In the genomic region with DNA sequence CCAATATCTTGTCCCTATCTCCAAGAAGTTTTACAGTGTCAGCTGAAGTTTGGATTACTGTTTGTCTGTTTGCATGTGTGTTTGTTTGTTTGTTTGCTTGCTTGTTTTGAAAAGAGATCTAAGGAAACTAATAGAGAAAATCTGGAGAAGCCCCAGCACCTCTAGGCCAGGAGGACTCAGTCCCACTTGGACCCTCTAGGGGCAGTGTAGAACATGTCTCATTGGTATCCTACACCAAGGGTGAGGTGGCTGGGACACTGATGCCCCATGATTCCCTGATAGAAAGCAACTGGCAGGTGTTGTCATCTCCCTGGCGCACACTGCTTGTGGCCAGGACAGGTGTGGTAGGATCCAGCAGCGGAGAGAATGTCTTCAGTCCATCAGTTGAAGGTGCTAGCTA, we compare ENCODE assay signal across 12 mouse cellular contexts.
A peak's percentile ranks its signal among the peaks of the same experiment; 100 is the strongest.
DNase-seq lines count a peak whose midpoint lies in the region; ATAC-seq and TF ChIP-seq lines count a peak whose summit lies in the region.
"Had no signal": no experiment of that assay in that cellular context is flagged by ENCODE, and none has a peak within 500 bp of the region (broad histone marks: within the 10 kb centered on the region; RNA-seq: fewer than 3 reads in every experiment).

No protein-coding gene starts in this region.

- peaks cover 2% of the 10 kb centered on the region; the same call in 1 of the 2 replicates for H3K27me3 ChIP-seq in kidney, postnatal 0 days (ENCODE audit: insufficient read depth, low read length)
- peaks cover 8% of the 10 kb centered on the region; the same call in 1 of the 2 replicates for H3K27me3 ChIP-seq in hindbrain, embryonic 14.5 days (ENCODE audit: control insufficient read depth, insufficient read depth, low read length)

- WGBS in kidney, postnatal 0 days = 80% methylated on average over 2 of the region's 2 CpGs
- 68% methylated on average over 2 of the region's 2 CpGs for WGBS in hindbrain, embryonic 14.5 days

- no peak for ATAC-seq in kidney, postnatal 0 days (replicated peaks; ENCODE audit: low FRiP score, low read depth)
- no peak for ATAC-seq in hindbrain, embryonic 14.5 days (ENCODE audit: low FRiP score)

- H3K36me3 ChIP-seq in kidney, postnatal 0 days (ENCODE audit: insufficient read depth, low read length) = no peaks in the 10 kb centered on the region
- no peaks in the 10 kb centered on the region for H3K36me3 ChIP-seq in hindbrain, embryonic 14.5 days (replicated peaks; ENCODE audit: control insufficient read depth, insufficient read depth)
- H3K36me3 ChIP-seq: limb, embryonic 15.5 days had no signal

- no peak for DNase-seq in kidney, postnatal 0 days (ENCODE audit: low spot score)
- no peak for DNase-seq in kidney, adult 18-20 months
- DNase-seq in 3T3-L1 (ENCODE audit: low read depth, low spot score) = peak; percentile 41
- peak; percentile 39 for DNase-seq in CD4-positive, CD25-positive, alpha-beta regulatory T cell, adult 2 months (ENCODE audit: low read depth, low spot score)
- no peak for DNase-seq in yolk sac, embryonic 10.5 days (ENCODE audit: low spot score)
- DNase-seq in hindbrain, embryonic 14.5 days (ENCODE audit: low spot score) = no peak
- DNase-seq: adrenal gland, postnatal 36 days; right cerebral cortex, adult 18-20 months had no signal

- H3K4me2 ChIP-seq in kidney, postnatal 0 days (ENCODE audit: low read length) = no peak overlapping the region
- no peak overlapping the region for H3K4me2 ChIP-seq in hindbrain, embryonic 14.5 days (replicated peaks)
- H3K4me2 ChIP-seq: heart, embryonic 11.5 days; limb, embryonic 15.5 days had no signal

- TF ChIP-seq CTCF in kidney, postnatal 0 days (IDR thresholded peaks at IDR 0.05; ENCODE audit: low read depth) = peak; percentile 51; the same call in 1 of the 2 replicates
- TF ChIP-seq CTCF in cortical plate, adult 2 months (IDR thresholded peaks at IDR 0.05; ENCODE audit: extremely low read depth, insufficient read depth, low read length) = peak; percentile 20; the same call in 1 of the 2 replicates

- H3K4me1 ChIP-seq in kidney, postnatal 0 days (replicated peaks; ENCODE audit: insufficient read depth, low read length) = peaks cover 5% of the 10 kb centered on the region
- no peaks in the 10 kb centered on the region; the same call in 1 of the 2 replicates for H3K4me1 ChIP-seq in cortical plate, adult 2 months (ENCODE audit: control insufficient read depth, insufficient read depth, low read length)
- peaks cover under 1% of the 10 kb centered on the region; the same call in 1 of the 2 replicates for H3K4me1 ChIP-seq in hindbrain, embryonic 14.5 days (replicated peaks; ENCODE audit: control insufficient read depth, insufficient read depth, low read length)

- no peak for TF ChIP-seq POLR2A in cortical plate, adult 2 months (IDR thresholded peaks at IDR 0.05; ENCODE audit: extremely low read depth, insufficient read depth, low read length)

- no peak overlapping the region for H3K4me3 ChIP-seq in kidney, postnatal 0 days (replicated peaks; ENCODE audit: low read depth, low read length)
- no peak overlapping the region for H3K4me3 ChIP-seq in cortical plate, adult 2 months (ENCODE audit: insufficient read depth, low read length)
- H3K4me3 ChIP-seq in hindbrain, embryonic 14.5 days (replicated peaks; ENCODE audit: low read length) = no peak overlapping the region
- H3K4me3 ChIP-seq: erythroblast, embryonic 14.5 days; limb, embryonic 15.5 days had no signal

- no peak overlapping the region for H3K27ac ChIP-seq in kidney, postnatal 0 days
- H3K27ac ChIP-seq in cortical plate, adult 2 months (ENCODE audit: insufficient read depth, low read length) = no peak overlapping the region
- no peak overlapping the region for H3K27ac ChIP-seq in hindbrain, embryonic 14.5 days
- H3K27ac ChIP-seq: limb, embryonic 15.5 days had no signal

- no peaks in the 10 kb centered on the region for H3K9me3 ChIP-seq in kidney, postnatal 0 days (replicated peaks; ENCODE audit: low read length)
- no peaks in the 10 kb centered on the region for H3K9me3 ChIP-seq in hindbrain, embryonic 14.5 days (ENCODE audit: control insufficient read depth, low read length)
- H3K9me3 ChIP-seq: limb, embryonic 15.5 days had no signal

- no peak overlapping the region for H3K9ac ChIP-seq in kidney, postnatal 0 days (ENCODE audit: low read depth, low read length)
- H3K9ac ChIP-seq in hindbrain, embryonic 14.5 days = no peak overlapping the region
- H3K9ac ChIP-seq: limb, embryonic 15.5 days had no signal

Comparison
In these comparisons a context has a peak if more than half of its experiments do, and no peak if none do; other contexts are left out.
1. DNase-seq: peak in 3T3-L1 (single experiment) and CD4-positive, CD25-positive, alpha-beta regulatory T cell, adult 2 months (single experiment); none in kidney, postnatal 0 days (single experiment), kidney, adult 18-20 months (single experiment), yolk sac, embryonic 10.5 days (single experiment) and hindbrain, embryonic 14.5 days (single experiment).